Mouse (Mus musculus): ENCODE data around the gene Kcnj2.

DNA sequence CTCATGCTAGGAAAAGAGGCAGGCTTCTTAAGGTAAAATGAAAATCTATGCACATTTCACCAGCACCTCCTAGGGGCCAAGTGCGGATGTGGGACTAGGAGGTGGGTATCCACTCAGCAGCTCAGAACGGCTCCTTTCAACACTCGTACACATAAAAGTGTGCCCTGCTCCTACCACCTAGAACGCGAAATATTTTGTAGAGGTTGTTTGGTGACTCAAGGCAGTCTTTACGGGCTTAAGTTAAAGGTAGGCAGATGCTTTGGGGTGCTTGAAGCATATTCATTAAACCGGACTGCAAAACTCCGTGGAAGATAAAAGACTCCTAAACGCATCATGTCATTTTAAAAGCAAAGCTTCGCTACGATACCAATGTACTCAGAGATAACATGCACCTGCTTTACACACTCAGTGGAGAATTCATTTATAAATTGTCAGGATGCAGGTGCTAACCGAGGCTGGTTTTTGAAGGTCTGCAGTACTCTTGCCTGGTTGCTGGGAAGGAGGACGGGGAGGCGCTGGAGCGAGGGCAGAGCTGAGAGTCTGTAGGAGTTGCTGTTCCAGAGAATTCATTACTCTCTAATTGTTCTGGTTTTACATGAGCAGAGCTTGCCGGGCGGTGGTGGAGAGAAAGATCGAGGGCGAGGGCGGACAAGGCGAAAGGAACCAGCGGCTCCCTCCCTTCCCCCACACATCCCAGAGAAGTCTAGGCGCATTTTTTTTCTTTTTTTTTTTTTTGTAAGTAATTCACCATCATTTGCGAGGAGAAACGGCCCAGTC is 1.0 kb upstream of the Kcnj2 start:
- TF ChIP-seq POLR2A (IDR thresholded peaks at IDR 0.05; ENCODE audit: low read depth, low read length) (no peak), CTCF (IDR thresholded peaks at IDR 0.05; ENCODE audit: borderline replicate concordance, insufficient read depth, low read length) (peak; percentile 30; the same call in 1 of the 2 replicates)

Measured in embryonic fibroblast, embryonic 13.5 days (primary cell).